Mouse (Mus musculus) embryonic fibroblast, embryonic 13.5 days (primary cell): ENCODE results near the gene Lipn.

ENCODE experiments used
- CTCF ChIP-seq: IDR thresholded peaks from 2 replicates; pipeline ENCODE4 v1.5.1; 2011; ENCODE audit warnings: mild to moderate bottlenecking, control low read depth, low read length, moderate library complexity, borderline replicate concordance; ENCODE audit not compliant: insufficient read depth
- POLR2A ChIP-seq: IDR thresholded peaks from 2 replicates; pipeline ENCODE4 v1.6.1; 2011; ENCODE audit warnings: low read depth, mild to moderate bottlenecking, control low read depth, low read length, moderate library complexity

- no peak for TF ChIP-seq CTCF
- no peak for TF ChIP-seq POLR2A
Observed at GRCm38 (mm10) chr19:34119653-34120052, 52.5 kb downstream of the Lipn start.
